Mouse (Mus musculus): ENCODE measurements around the gene Ascc1. TPM values are rescaled to one million over a fixed set of nuclear protein-coding genes. Genes with fewer than 3 reads are reported as not detected.
"Not testable (repeated sequence)": the region's sequence is repeated elsewhere in the genome, so short reads cannot be mapped to it uniquely, and the experiment has no call there.

The Ascc1 gene
- polyA plus RNA-seq, 1 experiment from 2014 or later = 41.8 TPM

- peaks cover 5% of the 10 kb centered on the region for H3K36me3 ChIP-seq (replicated peaks)
- peak overlapping the region; percentile 42 for H3K27ac ChIP-seq (replicated peaks)
- 69% methylated on average over 11 of the region's 11 CpGs for WGBS
- H3K27me3 ChIP-seq (replicated peaks; ENCODE audit: low read depth, poor library complexity, severe bottlenecking) = no peaks in the 10 kb centered on the region
- DNase-seq (ENCODE audit: low spot score) = no peak
- H3K9me3 ChIP-seq = no peaks in the 10 kb centered on the region
- peaks cover 43% of the 10 kb centered on the region for H3K4me1 ChIP-seq
- no peak overlapping the region for H3K4me3 ChIP-seq
Observed at GRCm38 (mm10) chr10:59978873-59979743, 23.5 kb upstream of the Ascc1 start.

- Histone ChIP-seq H3K4me1 (peaks cover 30% of the 10 kb centered on the region), H3K27me3 (replicated peaks; ENCODE audit: low read depth, poor library complexity, severe bottlenecking) (no peaks in the 10 kb centered on the region), H3K36me3 (replicated peaks) (peaks cover 20% of the 10 kb centered on the region), H3K4me3 (no peak overlapping the region), H3K9me3 (no peaks in the 10 kb centered on the region), H3K27ac (replicated peaks) (peak overlapping the region; percentile 59)
- DNase-seq (ENCODE audit: low spot score) = no peak
- 95% methylated on average over 6 of the region's 6 CpGs for WGBS
Observed at GRCm38 (mm10) chr10:59980815-59981244, 21.8 kb upstream of the Ascc1 start.

GRCm38 (mm10) chr10:59981336-59981735 is 21.3 kb upstream of the Ascc1 start:
- Histone ChIP-seq H3K4me3 (no peak overlapping the region), H3K27ac (replicated peaks) (peak overlapping the region; percentile 59), H3K9me3 (no peaks in the 10 kb centered on the region), H3K27me3 (replicated peaks; ENCODE audit: low read depth, poor library complexity, severe bottlenecking) (no peaks in the 10 kb centered on the region), H3K4me1 (peaks cover 29% of the 10 kb centered on the region), H3K36me3 (replicated peaks) (peaks cover 25% of the 10 kb centered on the region)
- DNase-seq (ENCODE audit: low spot score) = no peak
- 80% methylated on average over 4 of the region's 4 CpGs for WGBS

GRCm38 (mm10) chr10:59981792-59982191 is 20.8 kb upstream of the Ascc1 start:
- no peaks in the 10 kb centered on the region for H3K27me3 ChIP-seq (replicated peaks; ENCODE audit: low read depth, poor library complexity, severe bottlenecking)
- 88% methylated on average over 9 of the region's 9 CpGs for WGBS
- peaks cover 30% of the 10 kb centered on the region for H3K36me3 ChIP-seq (replicated peaks)
- H3K4me3 ChIP-seq = no peak overlapping the region
- no peak for DNase-seq (ENCODE audit: low spot score)
- H3K27ac ChIP-seq (replicated peaks) = peak overlapping the region; percentile 59
- H3K9me3 ChIP-seq = no peaks in the 10 kb centered on the region
- peaks cover 25% of the 10 kb centered on the region for H3K4me1 ChIP-seq

- H3K27me3 ChIP-seq (replicated peaks; ENCODE audit: low read depth, poor library complexity, severe bottlenecking) = no peaks in the 10 kb centered on the region
- DNase-seq (ENCODE audit: low spot score) = no peak
- no peak overlapping the region for H3K27ac ChIP-seq (replicated peaks)
- H3K4me1 ChIP-seq = peaks cover 24% of the 10 kb centered on the region
- no peak overlapping the region for H3K4me3 ChIP-seq
- no peaks in the 10 kb centered on the region for H3K9me3 ChIP-seq
- peaks cover 36% of the 10 kb centered on the region for H3K36me3 ChIP-seq (replicated peaks)
- 93% methylated on average over 12 of the region's 12 CpGs for WGBS
Observed at GRCm38 (mm10) chr10:59982379-59982873, 20.2 kb upstream of the Ascc1 start.

GRCm38 (mm10) chr10:59988036-59988435 is 14.6 kb upstream of the Ascc1 start:
- no peak for DNase-seq (ENCODE audit: low spot score)
- no peaks in the 10 kb centered on the region for H3K9me3 ChIP-seq
- WGBS = 94% methylated on average over 4 of the region's 4 CpGs
- no peaks in the 10 kb centered on the region for H3K4me1 ChIP-seq
- no peak overlapping the region for H3K4me3 ChIP-seq
- peaks cover 90% of the 10 kb centered on the region for H3K36me3 ChIP-seq (replicated peaks)
- H3K27ac ChIP-seq (replicated peaks) = no peak overlapping the region
- no peaks in the 10 kb centered on the region for H3K27me3 ChIP-seq (replicated peaks; ENCODE audit: low read depth, poor library complexity, severe bottlenecking)

GRCm38 (mm10) chr10:59990393-59990792 is 12.2 kb upstream of the Ascc1 start:
- no peaks in the 10 kb centered on the region for H3K9me3 ChIP-seq
- DNase-seq (ENCODE audit: low spot score) = no peak
- H3K4me3 ChIP-seq = no peak overlapping the region
- H3K27ac ChIP-seq (replicated peaks) = no peak overlapping the region
- H3K27me3 ChIP-seq (replicated peaks; ENCODE audit: low read depth, poor library complexity, severe bottlenecking) = no peaks in the 10 kb centered on the region
- no peaks in the 10 kb centered on the region for H3K4me1 ChIP-seq
- WGBS = 95% methylated on average over 9 of the region's 9 CpGs
- peaks cover 99% of the 10 kb centered on the region for H3K36me3 ChIP-seq (replicated peaks)

GRCm38 (mm10) chr10:59991262-59991880 is 11.2 kb upstream of the Ascc1 start:
- WGBS = 89% methylated on average over 9 of the region's 9 CpGs
- H3K4me3 ChIP-seq = no peak overlapping the region
- peaks cover 99% of the 10 kb centered on the region for H3K36me3 ChIP-seq (replicated peaks)
- no peaks in the 10 kb centered on the region for H3K9me3 ChIP-seq
- H3K27me3 ChIP-seq (replicated peaks; ENCODE audit: low read depth, poor library complexity, severe bottlenecking) = no peaks in the 10 kb centered on the region
- H3K4me1 ChIP-seq = no peaks in the 10 kb centered on the region
- no peak overlapping the region for H3K27ac ChIP-seq (replicated peaks)
- DNase-seq (ENCODE audit: low spot score) = no peak

GRCm38 (mm10) chr10:59992024-59992423 is 10.6 kb upstream of the Ascc1 start:
- no peak for DNase-seq (ENCODE audit: low spot score)
- H3K4me3 ChIP-seq = no peak overlapping the region
- WGBS = 89% methylated on average over 8 of the region's 8 CpGs
- H3K9me3 ChIP-seq = no peaks in the 10 kb centered on the region
- peaks cover 99% of the 10 kb centered on the region for H3K36me3 ChIP-seq (replicated peaks)
- no peaks in the 10 kb centered on the region for H3K27me3 ChIP-seq (replicated peaks; ENCODE audit: low read depth, poor library complexity, severe bottlenecking)
- H3K27ac ChIP-seq (replicated peaks) = no peak overlapping the region
- no peaks in the 10 kb centered on the region for H3K4me1 ChIP-seq

- peaks cover 81% of the 10 kb centered on the region for H3K36me3 ChIP-seq (replicated peaks)
- WGBS = 94% methylated on average over 3 of the region's 3 CpGs
- H3K4me3 ChIP-seq = not testable (repeated sequence)
Observed at GRCm38 (mm10) chr10:59993813-59994212, 8.8 kb upstream of the Ascc1 start.

GRCm38 (mm10) chr10:59995889-59996288 is 6.7 kb upstream of the Ascc1 start:
- Histone ChIP-seq H3K4me1 (peaks cover 4% of the 10 kb centered on the region), H3K9me3 (no peaks in the 10 kb centered on the region), H3K27me3 (replicated peaks; ENCODE audit: low read depth, poor library complexity, severe bottlenecking) (no peaks in the 10 kb centered on the region), H3K36me3 (replicated peaks) (peaks cover 76% of the 10 kb centered on the region), H3K27ac (replicated peaks) (no peak overlapping the region), H3K4me3 (no peak overlapping the region)
- WGBS = 95% methylated on average over 6 of the region's 6 CpGs
- no peak for DNase-seq (ENCODE audit: low spot score)

More at GRCm38 (mm10) chr10:59993813-59994212, 8.8 kb upstream of the Ascc1 start:
- H3K27me3 ChIP-seq (replicated peaks; ENCODE audit: low read depth, poor library complexity, severe bottlenecking); H3K4me1 ChIP-seq; H3K27ac ChIP-seq (replicated peaks); DNase-seq (ENCODE audit: low spot score); H3K9me3 ChIP-seq: not testable (repeated sequence)

- H3K27ac ChIP-seq (replicated peaks) = no peak overlapping the region
- no peaks in the 10 kb centered on the region for H3K9me3 ChIP-seq
- peaks cover 67% of the 10 kb centered on the region for H3K36me3 ChIP-seq (replicated peaks)
- DNase-seq (ENCODE audit: low spot score) = no peak
- peaks cover 12% of the 10 kb centered on the region for H3K4me1 ChIP-seq
- H3K4me3 ChIP-seq = no peak overlapping the region
- no peaks in the 10 kb centered on the region for H3K27me3 ChIP-seq (replicated peaks; ENCODE audit: low read depth, poor library complexity, severe bottlenecking)
- WGBS = 22% methylated on average over 7 of the region's 7 CpGs
Observed at GRCm38 (mm10) chr10:59997591-59997990, 5.0 kb upstream of the Ascc1 start.

GRCm38 (mm10) chr10:59999057-59999456 is 3.5 kb upstream of the Ascc1 start:
- no peak overlapping the region for H3K27ac ChIP-seq (replicated peaks)
- H3K27me3 ChIP-seq (replicated peaks; ENCODE audit: low read depth, poor library complexity, severe bottlenecking) = no peaks in the 10 kb centered on the region
- DNase-seq (ENCODE audit: low spot score) = no peak
- H3K4me3 ChIP-seq = no peak overlapping the region
- no peaks in the 10 kb centered on the region for H3K9me3 ChIP-seq
- peaks cover 53% of the 10 kb centered on the region for H3K36me3 ChIP-seq (replicated peaks)
- 95% methylated on average over 3 of the region's 3 CpGs for WGBS
- peaks cover 18% of the 10 kb centered on the region for H3K4me1 ChIP-seq
